Mouse (Mus musculus): ENCODE measurements around the gene Uba3. TPM values are rescaled to one million over a fixed set of nuclear protein-coding genes. Genes with fewer than 3 reads are reported as not detected.
A peak's percentile ranks its signal among the peaks of the same experiment; 100 is the strongest.

The Uba3 gene
- polyA plus RNA-seq, 1 experiment, result 38.7 TPM

- Histone ChIP-seq H3K4me1 (ENCODE audit: control insufficient read depth, insufficient read depth, low read length) (peaks cover 43% of the 10 kb centered on the region), H3K27ac (ENCODE audit: insufficient read depth, low read depth, low read length) (peak overlapping the region; percentile 88), H3K4me3 (ENCODE audit: insufficient read depth, low read length) (peak overlapping the region; percentile 81)
- TF ChIP-seq POLR2A (IDR thresholded peaks at IDR 0.05; ENCODE audit: borderline replicate concordance, low read depth, low read length) (no peak), CTCF (IDR thresholded peaks at IDR 0.05; ENCODE audit: low read depth, low read length) (no peak)
These were observed 6.5 kb upstream of the Uba3 start for GRCm38 (mm10) chr6:97211981-97212380.

- Histone ChIP-seq H3K4me3 (ENCODE audit: insufficient read depth, low read length) (peak overlapping the region; percentile 81), H3K27ac (ENCODE audit: insufficient read depth, low read depth, low read length) (peak overlapping the region; percentile 88), H3K4me1 (ENCODE audit: control insufficient read depth, insufficient read depth, low read length) (peaks cover 43% of the 10 kb centered on the region)
- no peak for TF ChIP-seq POLR2A (IDR thresholded peaks at IDR 0.05; ENCODE audit: borderline replicate concordance, low read depth, low read length)
- no peak for TF ChIP-seq CTCF (IDR thresholded peaks at IDR 0.05; ENCODE audit: low read depth, low read length)
These were observed 5.6 kb upstream of the Uba3 start for GRCm38 (mm10) chr6:97210962-97211601.

GRCm38 (mm10) chr6:97210191-97210961, 4.9 kb upstream of the Uba3 start, which contains the start of gene Arl6ip5:
Gene Arl6ip5, plus strand, starts transcription at chr6:97210689.
- Histone ChIP-seq H3K4me1 (ENCODE audit: control insufficient read depth, insufficient read depth, low read length) (peaks cover 38% of the 10 kb centered on the region), H3K27ac (ENCODE audit: insufficient read depth, low read depth, low read length) (peak within 1 kb of the TSS; percentile 88)
- no peak for TF ChIP-seq POLR2A (IDR thresholded peaks at IDR 0.05; ENCODE audit: borderline replicate concordance, low read depth, low read length)
- TF ChIP-seq CTCF (IDR thresholded peaks at IDR 0.05; ENCODE audit: low read depth, low read length), result no peak

GRCm38 (mm10) chr6:97209751-97210150, 4.3 kb upstream of the Uba3 start:
- 0 out of 2 replicates have a peak overlapping the region, but pooled peaks have one; percentile 9 for H3K27ac ChIP-seq (ENCODE audit: insufficient read depth, low read depth, low read length)

More at GRCm38 (mm10) chr6:97210191-97210961, 4.9 kb upstream of the Uba3 start, which contains the start of gene Arl6ip5:
- H3K4me3 ChIP-seq (ENCODE audit: insufficient read depth, low read length), result peak within 1 kb of the TSS; percentile 81

GRCm38 (mm10) chr6:97209201-97209600, 3.8 kb upstream of the Uba3 start:
- no peak overlapping the region for H3K4me3 ChIP-seq (ENCODE audit: insufficient read depth, low read length)
- no peak overlapping the region for H3K27ac ChIP-seq (ENCODE audit: insufficient read depth, low read depth, low read length)
- peaks cover 35% of the 10 kb centered on the region for H3K4me1 ChIP-seq (ENCODE audit: control insufficient read depth, insufficient read depth, low read length)
- TF ChIP-seq POLR2A (IDR thresholded peaks at IDR 0.05; ENCODE audit: borderline replicate concordance, low read depth, low read length) (no peak), CTCF (IDR thresholded peaks at IDR 0.05; ENCODE audit: low read depth, low read length) (no peak)

More at GRCm38 (mm10) chr6:97209751-97210150, 4.3 kb upstream of the Uba3 start:
- peaks cover 38% of the 10 kb centered on the region for H3K4me1 ChIP-seq (ENCODE audit: control insufficient read depth, insufficient read depth, low read length)
- TF ChIP-seq CTCF (IDR thresholded peaks at IDR 0.05; ENCODE audit: low read depth, low read length) (no peak), POLR2A (IDR thresholded peaks at IDR 0.05; ENCODE audit: borderline replicate concordance, low read depth, low read length) (no peak)
- H3K4me3 ChIP-seq (ENCODE audit: insufficient read depth, low read length), result no peak overlapping the region

- Histone ChIP-seq H3K27ac (ENCODE audit: insufficient read depth, low read depth, low read length) (no peak overlapping the region), H3K4me3 (ENCODE audit: insufficient read depth, low read length) (no peak overlapping the region), H3K4me1 (ENCODE audit: control insufficient read depth, insufficient read depth, low read length) (peaks cover 31% of the 10 kb centered on the region)
- TF ChIP-seq CTCF (IDR thresholded peaks at IDR 0.05; ENCODE audit: low read depth, low read length) (no peak), POLR2A (IDR thresholded peaks at IDR 0.05; ENCODE audit: borderline replicate concordance, low read depth, low read length) (no peak)
These were observed 3.0 kb upstream of the Uba3 start for GRCm38 (mm10) chr6:97208406-97208805.

- TF ChIP-seq POLR2A (IDR thresholded peaks at IDR 0.05; ENCODE audit: borderline replicate concordance, low read depth, low read length) (no peak), CTCF (IDR thresholded peaks at IDR 0.05; ENCODE audit: low read depth, low read length) (no peak)
- Histone ChIP-seq H3K27ac (ENCODE audit: insufficient read depth, low read depth, low read length) (no peak overlapping the region), H3K4me3 (ENCODE audit: insufficient read depth, low read length) (no peak overlapping the region), H3K4me1 (ENCODE audit: control insufficient read depth, insufficient read depth, low read length) (peaks cover 26% of the 10 kb centered on the region)
These were observed 1.6 kb upstream of the Uba3 start for GRCm38 (mm10) chr6:97207085-97207484.

GRCm38 (mm10) chr6:97204952-97205351, 495 bp downstream of the Uba3 start:
- peak overlapping the region; percentile 60 for H3K27ac ChIP-seq (ENCODE audit: insufficient read depth, low read depth, low read length)
- H3K4me3 ChIP-seq (ENCODE audit: insufficient read depth, low read length), result peak overlapping the region; percentile 73
- peaks cover 24% of the 10 kb centered on the region for H3K4me1 ChIP-seq (ENCODE audit: control insufficient read depth, insufficient read depth, low read length)
- TF ChIP-seq CTCF (IDR thresholded peaks at IDR 0.05; ENCODE audit: low read depth, low read length), result no peak
- TF ChIP-seq POLR2A (IDR thresholded peaks at IDR 0.05; ENCODE audit: borderline replicate concordance, low read depth, low read length), result no peak

- H3K27ac ChIP-seq (ENCODE audit: insufficient read depth, low read depth, low read length), result peak overlapping the region; percentile 60
- peaks cover 20% of the 10 kb centered on the region for H3K4me1 ChIP-seq (ENCODE audit: control insufficient read depth, insufficient read depth, low read length)
- TF ChIP-seq CTCF (IDR thresholded peaks at IDR 0.05; ENCODE audit: low read depth, low read length) (no peak), POLR2A (IDR thresholded peaks at IDR 0.05; ENCODE audit: borderline replicate concordance, low read depth, low read length) (no peak)
- peak overlapping the region; percentile 73 for H3K4me3 ChIP-seq (ENCODE audit: insufficient read depth, low read length)
These were observed 1.1 kb downstream of the Uba3 start for GRCm38 (mm10) chr6:97204252-97204869.
